Mouse (Mus musculus): Measurements from ENCODE around the gene Cd200. TPM values are rescaled to one million over a fixed set of nuclear protein-coding genes. Genes with fewer than 3 reads are reported as not detected.

Gene Cd200
- polyA plus RNA-seq, 1 experiment from 2014 or later: 392 TPM

DNA sequence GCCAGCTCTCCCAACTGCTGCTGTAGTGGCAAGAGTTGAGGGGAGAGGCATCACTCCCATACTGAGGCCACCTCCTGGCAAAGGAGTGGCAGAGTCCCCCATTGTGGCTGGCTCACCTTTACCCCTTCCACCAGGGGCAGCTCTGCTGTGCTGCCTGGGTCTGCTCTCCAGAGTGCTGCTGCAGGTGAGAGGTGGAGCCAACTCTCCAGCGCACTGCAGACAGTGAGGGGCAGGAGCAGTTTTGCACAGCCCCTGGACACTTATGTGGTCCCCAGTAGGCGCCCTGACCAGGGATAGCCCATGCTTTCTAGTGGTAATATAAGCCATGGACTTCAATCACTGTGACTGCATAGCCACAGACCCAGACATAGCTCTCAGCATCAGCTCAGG, 74.5 kb downstream of the Cd200 start:
- Histone ChIP-seq H3K27me3 (ENCODE audit: control insufficient read depth, insufficient read depth, low read length) (no peaks in the 10 kb centered on the region), H3K4me1 (ENCODE audit: control insufficient read depth, insufficient read depth, low read length) (0 out of 2 replicates have a peak, but pooled peaks cover 3% of the 10 kb centered on the region), H3K36me3 (ENCODE audit: control insufficient read depth, insufficient read depth, low read length) (no peaks in the 10 kb centered on the region), H3K27ac (ENCODE audit: low read depth, low read length) (no peak overlapping the region), H3K9ac (replicated peaks; ENCODE audit: low read depth, low read length) (no peak overlapping the region), H3K9me3 (ENCODE audit: control insufficient read depth, low read length) (no peaks in the 10 kb centered on the region), H3K4me3 (ENCODE audit: low read depth, low read length) (no peak overlapping the region), H3K4me2 (ENCODE audit: low read depth, low read length) (no peak overlapping the region)
- WGBS: 87% methylated on average over 2 of the region's 2 CpGs
- no peak for ATAC-seq (ENCODE audit: low read depth)

DNA sequence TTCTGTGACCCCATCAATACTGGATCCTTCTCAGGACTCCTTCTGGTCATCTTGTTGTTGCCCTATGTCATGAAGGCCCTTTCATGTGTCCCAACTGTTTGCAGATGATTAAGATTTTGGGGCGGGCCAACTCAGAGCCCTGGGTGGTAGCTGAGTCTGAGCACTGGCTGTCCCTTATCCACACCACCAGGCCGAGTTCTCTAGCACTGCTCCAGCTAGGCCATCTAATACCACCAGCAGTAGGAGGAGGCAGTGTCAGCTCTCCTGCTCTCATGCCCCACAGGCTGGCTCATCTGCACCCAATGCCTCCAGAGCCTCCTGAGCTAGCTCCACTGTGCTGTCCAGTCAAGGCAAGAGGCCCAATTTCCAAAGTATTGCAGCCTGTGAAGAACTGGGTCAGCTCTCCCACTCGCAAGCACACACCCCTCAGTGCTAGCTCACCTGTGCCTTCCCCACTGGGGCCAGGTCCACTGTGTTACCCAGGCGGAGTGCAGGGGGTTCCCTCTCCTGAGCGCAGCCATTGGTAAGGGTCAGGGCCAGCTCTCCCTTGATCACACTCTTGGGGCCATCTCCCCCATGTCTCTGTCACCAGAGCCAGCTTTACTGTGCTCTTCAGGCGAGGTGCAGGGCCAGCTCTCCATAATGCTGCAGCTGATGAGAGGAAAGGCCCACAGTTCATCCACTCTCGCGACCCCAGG, 75.0 kb downstream of the Cd200 start:
- H3K36me3 ChIP-seq (ENCODE audit: control insufficient read depth, insufficient read depth, low read length): no peaks in the 10 kb centered on the region
- 0 out of 2 replicates have a peak, but pooled peaks cover 3% of the 10 kb centered on the region for H3K4me1 ChIP-seq (ENCODE audit: control insufficient read depth, insufficient read depth, low read length)
- WGBS: 91% methylated on average over 8 of the region's 8 CpGs
- H3K9me3 ChIP-seq (ENCODE audit: control insufficient read depth, low read length): no peaks in the 10 kb centered on the region
- H3K4me3 ChIP-seq (ENCODE audit: low read depth, low read length): no peak overlapping the region
- no peaks in the 10 kb centered on the region for H3K27me3 ChIP-seq (ENCODE audit: control insufficient read depth, insufficient read depth, low read length)
- no peak for ATAC-seq (ENCODE audit: low read depth)
- H3K4me2 ChIP-seq (ENCODE audit: low read depth, low read length): no peak overlapping the region
- no peak overlapping the region for H3K27ac ChIP-seq (ENCODE audit: low read depth, low read length)
- H3K9ac ChIP-seq (replicated peaks; ENCODE audit: low read depth, low read length): no peak overlapping the region

DNA sequence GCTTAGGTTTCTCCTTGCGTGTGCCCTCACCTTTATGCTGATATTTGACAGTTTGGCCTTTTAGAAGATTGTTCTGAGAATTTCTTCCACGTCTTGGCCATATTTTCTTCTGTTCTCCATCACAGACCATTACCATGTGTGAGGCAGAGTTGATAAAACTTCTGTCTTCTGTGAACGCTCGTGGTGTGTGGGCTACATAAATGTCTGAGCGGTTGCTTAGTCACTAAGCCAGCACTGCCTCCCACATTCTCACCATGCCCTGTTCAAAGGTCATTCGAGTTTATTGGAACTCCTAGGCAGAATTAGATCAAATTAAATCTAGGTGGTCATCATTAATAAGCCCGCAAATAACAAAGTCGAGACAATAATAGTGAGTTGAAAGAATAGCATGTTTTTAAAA, 76.3 kb downstream of the Cd200 start:
- ATAC-seq (ENCODE audit: low read depth): no peak
- Histone ChIP-seq H3K36me3 (ENCODE audit: control insufficient read depth, insufficient read depth, low read length) (no peaks in the 10 kb centered on the region), H3K9me3 (ENCODE audit: control insufficient read depth, low read length) (no peaks in the 10 kb centered on the region), H3K27ac (ENCODE audit: low read depth, low read length) (no peak overlapping the region), H3K4me2 (ENCODE audit: low read depth, low read length) (no peak overlapping the region), H3K4me3 (ENCODE audit: low read depth, low read length) (no peak overlapping the region), H3K4me1 (ENCODE audit: control insufficient read depth, insufficient read depth, low read length) (0 out of 2 replicates have a peak, but pooled peaks cover 3% of the 10 kb centered on the region), H3K27me3 (ENCODE audit: control insufficient read depth, insufficient read depth, low read length) (no peaks in the 10 kb centered on the region), H3K9ac (replicated peaks; ENCODE audit: low read depth, low read length) (no peak overlapping the region)
- WGBS: 82% methylated on average over 8 of the region's 8 CpGs

Other genes starting within 250 kb of the Cd200 start
- gene Btla, start 184.7 kb downstream of the Cd200 start, polyA plus RNA-seq (2014; fragmentation: Nextera tagmentation; extraction: Ambion mirVana): 0.19 and 0.21 TPM in 2 replicates
- gene Gm609, start 83.9 kb upstream of the Cd200 start, polyA plus RNA-seq (2014; fragmentation: Nextera tagmentation; extraction: Ambion mirVana): not detected in 2 replicates
- gene Gm17783, start 123.0 kb upstream of the Cd200 start, polyA plus RNA-seq (2014; fragmentation: Nextera tagmentation; extraction: Ambion mirVana): not detected in 2 replicates
- gene Slc9c1, start 126.3 kb upstream of the Cd200 start, polyA plus RNA-seq (2014; fragmentation: Nextera tagmentation; extraction: Ambion mirVana): not detected in 2 replicates
- gene Gcsam, start 201.3 kb upstream of the Cd200 start, polyA plus RNA-seq (2014; fragmentation: Nextera tagmentation; extraction: Ambion mirVana): not detected in 2 replicates
- gene BC016579, start 245.0 kb upstream of the Cd200 start, polyA plus RNA-seq (2014; fragmentation: Nextera tagmentation; extraction: Ambion mirVana): 0.12 TPM in 1 of 2 replicates, not detected in the other

Measured in neural tube, embryonic 14.5 days (tissue).